Mouse (Mus musculus) neutrophil, adult 5-6 weeks (primary cell): ENCODE measurements around the gene Kcne3. TPM values are rescaled to one million over a fixed set of nuclear protein-coding genes. Genes with fewer than 3 reads are reported as not detected.

Source experiments
- ATAC-seq: fragments of 151-379, 151-347 bp; 2 replicates; pipeline ENCODE4 v1.8.0; 2017; ENCODE audit warnings: mild to moderate bottlenecking, moderate TSS enrichment; ENCODE audit not compliant: insufficient number of reproducible peaks, poor library complexity, low FRiP score, severe bottlenecking; ENCODE audit errors: extremely low read depth
- total RNA-seq: library from RNA; stranded (forward); fragments of 200-1000 nt; gene quantifications from 2 replicates; pipeline ENCODE4 v1.2.3, GENCODE M21; 2017

Gene Kcne3
- total RNA-seq, 1 experiment from 2014 or later, result 0.47 TPM

DNA sequence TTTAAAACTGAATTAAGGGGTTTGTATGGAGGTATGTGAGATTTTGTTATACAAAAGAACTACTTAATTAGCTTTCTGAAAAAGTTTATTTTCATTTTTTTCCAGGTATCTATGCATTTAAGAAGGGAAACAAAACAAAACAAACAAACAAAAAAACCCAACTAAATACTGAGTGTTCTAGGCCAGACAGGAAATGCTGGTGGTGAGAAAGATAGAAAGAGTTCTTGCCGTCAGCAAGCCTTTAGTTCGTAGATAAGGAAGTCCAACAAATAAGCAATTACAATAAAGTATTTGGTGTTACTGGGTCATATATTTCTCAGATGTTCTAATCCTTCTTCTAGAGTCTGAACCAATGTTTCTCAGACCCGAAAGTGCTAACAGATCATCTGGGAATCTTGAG, 52.7 kb downstream of the Kcne3 start:
- no peak for ATAC-seq

DNA sequence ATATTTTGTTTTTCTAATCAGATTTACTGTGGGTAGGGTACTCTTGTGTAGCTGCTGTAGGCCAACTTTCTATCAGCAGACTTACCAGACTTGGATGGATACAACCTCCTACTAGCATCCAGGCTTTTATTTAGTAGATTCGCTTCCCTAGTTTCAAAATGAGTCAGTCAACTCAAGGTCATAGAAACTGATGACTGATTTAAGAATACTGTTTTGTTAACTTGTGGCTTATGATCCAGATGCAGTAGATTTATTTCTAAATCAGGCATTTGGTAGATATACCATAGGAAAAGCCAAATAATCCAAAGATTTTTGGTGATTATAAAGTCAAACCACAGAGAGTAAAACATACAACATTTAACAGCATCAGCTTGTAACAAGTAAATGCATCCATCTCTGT, 54.3 kb downstream of the Kcne3 start:
- ATAC-seq, result no peak

- no peak for ATAC-seq
Measured at GRCm38 (mm10) chr7:100231661-100232060, 55.4 kb downstream of the Kcne3 start.

DNA sequence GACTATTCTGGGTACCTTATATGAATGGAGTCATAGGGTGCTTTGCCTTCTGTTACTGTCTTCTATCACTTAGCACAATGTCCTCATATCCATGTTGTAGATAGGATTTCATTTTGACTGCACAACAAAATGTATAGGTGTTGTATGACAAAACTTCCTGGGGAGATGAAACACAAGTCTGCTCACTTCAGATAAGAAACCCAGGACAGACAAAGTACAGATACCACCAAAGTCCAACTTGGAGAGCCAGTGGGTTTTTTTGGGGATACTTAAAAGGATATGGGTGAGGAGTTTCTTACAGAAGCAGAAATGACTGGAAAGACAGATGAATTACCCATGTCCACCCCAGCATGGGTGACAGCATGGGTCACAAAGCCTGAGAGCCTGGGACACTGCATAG, 57.4 kb downstream of the Kcne3 start:
- no peak for ATAC-seq

Other genes starting within 250 kb of the Kcne3 start
- 50.6 and 66.2 TPM in 2 replicates for gene Rnf169, start 196.1 kb upstream of the Kcne3 start, total RNA-seq
- not detected in 2 replicates for gene Chrdl2, start 170.3 kb upstream of the Kcne3 start, total RNA-seq
- gene Pold3, start 54.9 kb upstream of the Kcne3 start, total RNA-seq, result 60.8 and 83.0 TPM in 2 replicates
- 1.1 and 1.3 TPM in 2 replicates for gene Lipt2, start 17.2 kb upstream of the Kcne3 start, total RNA-seq
- gene Pgm2l1, start 50.9 kb downstream of the Kcne3 start, total RNA-seq, result 13.5 and 13.8 TPM in 2 replicates
- gene P4ha3, start 109.0 kb downstream of the Kcne3 start, total RNA-seq, result not detected in 2 replicates
- gene C2cd3, start 195.7 kb downstream of the Kcne3 start, total RNA-seq, result 31.9 and 50.4 TPM in 2 replicates
- gene Ppme1, start 195.8 kb downstream of the Kcne3 start, total RNA-seq, result 34.4 and 40.6 TPM in 2 replicates